Mouse (Mus musculus) liver, embryonic 14.5 days (tissue): ENCODE results near the gene Thumpd3.

Source experiments
- CTCF ChIP-seq: IDR thresholded peaks from 2 replicates; pipeline ENCODE4 v1.5.1; 2016; ENCODE audit warnings: antibody characterized with exemption, low read depth, control low read depth
- EP300 ChIP-seq: IDR thresholded peaks from 2 replicates; pipeline ENCODE4 v1.6.1; 2016; ENCODE audit warnings: antibody characterized with exemption, low read depth

- TF ChIP-seq EP300 (no peak), CTCF (no peak)
Observed at GRCm38 (mm10) chr6:113029006-113029405, 17.0 kb upstream of the Thumpd3 start.
